Mouse (Mus musculus): ENCODE measurements around the gene Cep295. TPM values are rescaled to one million over a fixed set of nuclear protein-coding genes. Genes with fewer than 3 reads are reported as not detected.

Gene Cep295
- polyA plus RNA-seq, 2 experiments from 2014 or later = 19.1 to 25.8 TPM

Other genes starting within 250 kb of the Cep295 start
- gene Hephl1, start 245.7 kb downstream of the Cep295 start, polyA plus RNA-seq (2017; shearing (Covaris generic)) = not detected
- gene Vstm5, start 118.7 kb downstream of the Cep295 start, polyA plus RNA-seq (2017; shearing (Covaris generic)) = not detected
- 10 to 100 TPM; 23.7 to 33.2 TPM for gene Med17, start 77.9 kb downstream of the Cep295 start, polyA plus RNA-seq (2017; shearing (Covaris generic))
- 100 to 1,000 TPM; 111 to 135 TPM for gene Taf1d, start 51.6 kb downstream of the Cep295 start, polyA plus RNA-seq (2017; shearing (Covaris generic))
- 1 to 10 TPM; 3.4 to 3.7 TPM for gene 4931406C07Rik, start 51.3 kb downstream of the Cep295 start, polyA plus RNA-seq (2017; shearing (Covaris generic))
- 10 to 100 TPM; 26.7 to 55.5 TPM for gene Smco4, start 135.6 kb upstream of the Cep295 start, polyA plus RNA-seq (2017; shearing (Covaris generic))